Mouse (Mus musculus): ENCODE measurements around the gene Slc25a1.
"Not testable (repeated sequence)": the region's sequence is repeated elsewhere in the genome, so short reads cannot be mapped to it uniquely, and the experiment has no call there.

DNA sequence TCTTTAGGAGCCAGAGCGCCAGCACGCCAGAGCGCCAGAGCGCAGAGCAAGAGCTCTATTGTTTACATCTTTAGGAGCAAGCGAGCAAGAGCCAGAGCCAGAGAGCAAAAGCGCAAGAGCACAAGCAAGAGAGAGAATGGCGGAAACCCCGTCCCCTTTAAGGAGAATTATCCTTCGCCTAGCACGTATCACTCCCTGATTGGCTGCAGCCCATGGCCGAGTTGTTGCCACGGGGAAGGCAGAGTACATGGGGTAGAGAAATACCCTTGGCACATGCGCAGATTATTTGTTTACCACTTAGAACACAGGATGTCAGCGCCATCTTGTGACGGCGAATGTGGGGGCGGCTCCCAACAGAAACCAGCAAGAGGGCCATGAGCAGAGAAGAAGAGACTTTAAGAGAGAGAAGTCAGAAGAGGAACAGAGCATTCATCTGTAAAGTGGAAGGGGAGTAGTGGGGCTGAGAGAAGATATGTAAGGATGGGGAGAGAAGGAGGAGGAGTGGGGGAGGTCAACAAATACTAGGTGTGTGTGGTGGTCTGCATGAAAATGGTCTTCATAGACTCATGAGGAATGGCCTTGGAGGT is 28.1 kb upstream of the Slc25a1 start:
- not testable (repeated sequence) for TF ChIP-seq CTCF (IDR thresholded peaks at IDR 0.05; ENCODE audit: low read depth, low read length); POLR2A (IDR thresholded peaks at IDR 0.05; ENCODE audit: borderline replicate concordance, low read depth, low read length)

Data from bone marrow macrophage, adult 2 months (primary cell).